Mouse (Mus musculus) stomach, embryonic 14.5 days (tissue): ENCODE measurements around the gene Pola2. TPM values are rescaled to one million over a fixed set of nuclear protein-coding genes. Genes with fewer than 3 reads are reported as not detected.
A peak's percentile ranks its signal among the peaks of the same experiment; 100 is the strongest.

Experiments
- ATAC-seq: fragments of 200-750 bp; cut with Nextera tagmentation; 2 replicates; pipeline ENCODE4 v1.8.0; 2017; ENCODE audit warnings: low read depth, moderate TSS enrichment; ENCODE audit not compliant: insufficient number of reproducible peaks, insufficient read depth, low FRiP score
- H3K27ac ChIP-seq: fragments of 300-500 bp; sonication (generic); 2 replicates; pipeline ENCODE4 v1.5.1; 2014; ENCODE audit warnings: mild to moderate bottlenecking, low read length, moderate library complexity, mixed read lengths
- H3K27me3 ChIP-seq: fragments of 300-500 bp; sonication (generic); 2 replicates; pipeline ENCODE4 v1.6.1; 2014; ENCODE audit warnings: low read length, control low read depth, mixed read lengths; ENCODE audit not compliant: control insufficient read depth, insufficient read depth
- H3K36me3 ChIP-seq: fragments of 300-500 bp; sonication (generic); 2 replicates; pipeline ENCODE4 v1.6.1; 2014; ENCODE audit warnings: mild to moderate bottlenecking, control low read depth, low read length, moderate library complexity, mixed read lengths; ENCODE audit not compliant: control insufficient read depth, insufficient read depth
- H3K4me1 ChIP-seq: fragments of 300-500 bp; sonication (generic); 2 replicates; pipeline ENCODE4 v1.6.1; 2014; ENCODE audit warnings: low read length, control low read depth, mixed read lengths; ENCODE audit not compliant: control insufficient read depth, insufficient read depth
- H3K4me2 ChIP-seq: fragments of 300-500 bp; sonication (generic); replicated peaks from 2 replicates; pipeline ENCODE4 v1.6.1; 2014; ENCODE audit warnings: low read depth, low read length, control low read depth
- H3K4me3 ChIP-seq: fragments of 300-500 bp; sonication (generic); 2 replicates; pipeline ENCODE4 v1.5.1; 2014; ENCODE audit warnings: low read depth, low read length, control low read depth
- H3K9ac ChIP-seq: fragments of 300-500 bp; sonication (generic); replicated peaks from 2 replicates; pipeline ENCODE4 v1.6.1; 2014; ENCODE audit warnings: low read depth, mild to moderate bottlenecking, control low read depth, low read length, moderate library complexity, mixed read lengths
- H3K9me3 ChIP-seq: fragments of 300-500 bp; sonication (generic); 2 replicates; pipeline ENCODE4 v1.6.1; 2016; ENCODE audit warnings: low read depth, low read length, control low read depth; ENCODE audit not compliant: control insufficient read depth
- WGBS: fragments of 180-500 bp; shearing (Covaris S2); extraction: QIAGEN DNeasy Blood & Tissue Kit; methylation state at CpG from one replicate; pipeline ENCODE4 v1.1.7; 2014; 5-methylcytosine and 5-hydroxymethylcytosine counted together
- polyA plus RNA-seq: library from polyadenylated mRNA; unstranded; fragments of >200 nt; fragmentation: Nextera tagmentation; extraction: Ambion mirVana; gene quantifications from 2 replicates; pipeline ENCODE4 v1.2.1, GENCODE M21; 2014

The Pola2 gene
- 68.9 and 73.2 TPM in 2 replicates for polyA plus RNA-seq

GRCm38 (mm10) chr19:5963883-5964562 lies at the start of gene Pola2:
Pola2 (minus strand) TSS chr19:5964202.
- Histone ChIP-seq H3K9ac (peak within 1 kb of the TSS; percentile 66), H3K4me3 (peak within 1 kb of the TSS; percentile 71), H3K4me1 (peaks cover 11% of the 10 kb centered on the region; the same call in 1 of the 2 replicates), H3K36me3 (peaks cover 4% of the 10 kb centered on the region), H3K27ac (0 out of 2 replicates have a peak within 1 kb of the TSS, but pooled peaks have one; percentile 7), H3K9me3 (no peaks in the 10 kb centered on the region), H3K4me2 (peak within 1 kb of the TSS; percentile 74), H3K27me3 (no peaks in the 10 kb centered on the region)
- WGBS = under 1% methylated on average over 50 of the region's 50 CpGs
- peak; percentile 85 for ATAC-seq

GRCm38 (mm10) chr19:6013691-6014090 lies 49.7 kb upstream of the Pola2 start:
- no peak overlapping the region for H3K4me3 ChIP-seq

GRCm38 (mm10) chr19:6009137-6009536 lies 45.1 kb upstream of the Pola2 start:
- Histone ChIP-seq H3K4me1 (no peaks in the 10 kb centered on the region), H3K36me3 (peaks cover 3% of the 10 kb centered on the region), H3K9ac (no peak overlapping the region), H3K4me3 (no peak overlapping the region), H3K9me3 (no peaks in the 10 kb centered on the region), H3K27me3 (no peaks in the 10 kb centered on the region), H3K4me2 (no peak overlapping the region), H3K27ac (no peak overlapping the region)
- no peak for ATAC-seq
- WGBS = 83% methylated on average over 8 of the region's 8 CpGs

More at GRCm38 (mm10) chr19:6013691-6014090, 49.7 kb upstream of the Pola2 start:
- H3K36me3 ChIP-seq = no peaks in the 10 kb centered on the region; the same call in 1 of the 2 replicates
- no peak overlapping the region for H3K9ac ChIP-seq
- H3K4me1 ChIP-seq = 0 out of 2 replicates have a peak, but pooled peaks cover 3% of the 10 kb centered on the region
- no peak for ATAC-seq
- H3K27me3 ChIP-seq = no peaks in the 10 kb centered on the region
- H3K27ac ChIP-seq = no peak overlapping the region
- H3K4me2 ChIP-seq = 0 out of 2 replicates have a peak overlapping the region, but pooled peaks have one; percentile 90
- 83% methylated on average over 10 of the region's 10 CpGs for WGBS
- H3K9me3 ChIP-seq = no peaks in the 10 kb centered on the region

- Histone ChIP-seq H3K4me3 (no peak overlapping the region), H3K27ac (no peak overlapping the region), H3K36me3 (peaks cover 3% of the 10 kb centered on the region), H3K4me2 (no peak overlapping the region), H3K9me3 (no peaks in the 10 kb centered on the region), H3K9ac (no peak overlapping the region), H3K27me3 (no peaks in the 10 kb centered on the region), H3K4me1 (no peaks in the 10 kb centered on the region)
- ATAC-seq = no peak
- WGBS = 74% methylated on average over 13 of the region's 13 CpGs
Observed at GRCm38 (mm10) chr19:6007013-6007412, 43.0 kb upstream of the Pola2 start.

- Histone ChIP-seq H3K36me3 (peaks cover 3% of the 10 kb centered on the region; the same call in 1 of the 2 replicates), H3K9me3 (no peaks in the 10 kb centered on the region), H3K27ac (no peak overlapping the region), H3K4me2 (no peak overlapping the region), H3K4me3 (no peak overlapping the region), H3K4me1 (no peaks in the 10 kb centered on the region), H3K27me3 (no peaks in the 10 kb centered on the region), H3K9ac (no peak overlapping the region)
- 59% methylated on average over 11 of the region's 11 CpGs for WGBS
- no peak for ATAC-seq
Observed at GRCm38 (mm10) chr19:6005541-6005940, 41.5 kb upstream of the Pola2 start.

GRCm38 (mm10) chr19:5999969-6000368 lies 36.0 kb upstream of the Pola2 start:
- Histone ChIP-seq H3K36me3 (no peaks in the 10 kb centered on the region), H3K4me3 (no peak overlapping the region), H3K27me3 (no peaks in the 10 kb centered on the region), H3K4me1 (no peaks in the 10 kb centered on the region), H3K4me2 (no peak overlapping the region), H3K27ac (no peak overlapping the region), H3K9me3 (no peaks in the 10 kb centered on the region), H3K9ac (no peak overlapping the region)
- no peak for ATAC-seq
- WGBS = 68% methylated on average over 5 of the region's 5 CpGs

GRCm38 (mm10) chr19:5998180-5998579 lies 34.2 kb upstream of the Pola2 start:
- H3K9me3 ChIP-seq = no peaks in the 10 kb centered on the region
- no peaks in the 10 kb centered on the region for H3K27me3 ChIP-seq
- no peaks in the 10 kb centered on the region for H3K4me1 ChIP-seq
- H3K9ac ChIP-seq = no peak overlapping the region
- H3K27ac ChIP-seq = no peak overlapping the region
- ATAC-seq = no peak
- no peak overlapping the region for H3K4me3 ChIP-seq
- WGBS = 84% methylated on average over 3 of the region's 3 CpGs
- no peak overlapping the region for H3K4me2 ChIP-seq
- H3K36me3 ChIP-seq = no peaks in the 10 kb centered on the region

- Histone ChIP-seq H3K9ac (no peak overlapping the region), H3K27me3 (no peaks in the 10 kb centered on the region), H3K27ac (no peak overlapping the region), H3K4me2 (no peak overlapping the region), H3K9me3 (no peaks in the 10 kb centered on the region), H3K4me3 (no peak overlapping the region), H3K36me3 (no peaks in the 10 kb centered on the region), H3K4me1 (peaks cover 5% of the 10 kb centered on the region; the same call in 1 of the 2 replicates)
- WGBS = 80% methylated on average over 14 of the region's 14 CpGs
- ATAC-seq = no peak
Observed at GRCm38 (mm10) chr19:5994711-5995110, 30.7 kb upstream of the Pola2 start.
